Mouse (Mus musculus): ENCODE results near the gene Slc2a9.

The Slc2a9 gene

GRCm38 (mm10) chr5:38365521-38365920, 137.4 kb downstream of the Slc2a9 start:
- no peak for DNase-seq

GRCm38 (mm10) chr5:38364396-38364795, 138.5 kb downstream of the Slc2a9 start:
- no peak for DNase-seq

GRCm38 (mm10) chr5:38359716-38360115, 143.2 kb downstream of the Slc2a9 start:
- DNase-seq, result no peak

- DNase-seq, result no peak
Observed at GRCm38 (mm10) chr5:38356927-38357326, 146.0 kb downstream of the Slc2a9 start.

- no peak for DNase-seq
Observed at GRCm38 (mm10) chr5:38350351-38350929, 152.5 kb downstream of the Slc2a9 start.

- peak; percentile 74 for DNase-seq
Observed at GRCm38 (mm10) chr5:38346646-38347432, 156.1 kb downstream of the Slc2a9 start.

GRCm38 (mm10) chr5:38343101-38343500, 159.8 kb downstream of the Slc2a9 start:
- DNase-seq, result no peak

- no peak for DNase-seq
Observed at GRCm38 (mm10) chr5:38334582-38334981, 168.4 kb downstream of the Slc2a9 start.

- no peak for DNase-seq
Observed at GRCm38 (mm10) chr5:38333381-38333780, 169.6 kb downstream of the Slc2a9 start.

GRCm38 (mm10) chr5:38318966-38319786, 183.8 kb downstream of the Slc2a9 start, which contains the start of gene Drd5:
TSS of gene Drd5 (plus strand) at chr5:38319367.
- no peak for DNase-seq

GRCm38 (mm10) chr5:38309795-38310194, 193.1 kb downstream of the Slc2a9 start:
- DNase-seq, result no peak

GRCm38 (mm10) chr5:38308873-38309272, 194.1 kb downstream of the Slc2a9 start:
- DNase-seq, result peak; percentile 79

- DNase-seq, result peak; percentile 94
Observed at GRCm38 (mm10) chr5:38307255-38308101, 195.5 kb downstream of the Slc2a9 start.

GRCm38 (mm10) chr5:38305241-38305640, 197.7 kb downstream of the Slc2a9 start:
- no peak for DNase-seq

- peak; percentile 18 for DNase-seq
Observed at GRCm38 (mm10) chr5:38302651-38303050, 200.3 kb downstream of the Slc2a9 start.

- DNase-seq, result no peak
Observed at GRCm38 (mm10) chr5:38301761-38302411, 201.1 kb downstream of the Slc2a9 start.
